Mouse (Mus musculus): ENCODE results near the gene Trp53tg5. TPM values are rescaled to one million over a fixed set of nuclear protein-coding genes. Genes with fewer than 3 reads are reported as not detected.

Trp53tg5 gene
- total RNA-seq, 2 experiments from 2014 or later = not detected

DNA sequence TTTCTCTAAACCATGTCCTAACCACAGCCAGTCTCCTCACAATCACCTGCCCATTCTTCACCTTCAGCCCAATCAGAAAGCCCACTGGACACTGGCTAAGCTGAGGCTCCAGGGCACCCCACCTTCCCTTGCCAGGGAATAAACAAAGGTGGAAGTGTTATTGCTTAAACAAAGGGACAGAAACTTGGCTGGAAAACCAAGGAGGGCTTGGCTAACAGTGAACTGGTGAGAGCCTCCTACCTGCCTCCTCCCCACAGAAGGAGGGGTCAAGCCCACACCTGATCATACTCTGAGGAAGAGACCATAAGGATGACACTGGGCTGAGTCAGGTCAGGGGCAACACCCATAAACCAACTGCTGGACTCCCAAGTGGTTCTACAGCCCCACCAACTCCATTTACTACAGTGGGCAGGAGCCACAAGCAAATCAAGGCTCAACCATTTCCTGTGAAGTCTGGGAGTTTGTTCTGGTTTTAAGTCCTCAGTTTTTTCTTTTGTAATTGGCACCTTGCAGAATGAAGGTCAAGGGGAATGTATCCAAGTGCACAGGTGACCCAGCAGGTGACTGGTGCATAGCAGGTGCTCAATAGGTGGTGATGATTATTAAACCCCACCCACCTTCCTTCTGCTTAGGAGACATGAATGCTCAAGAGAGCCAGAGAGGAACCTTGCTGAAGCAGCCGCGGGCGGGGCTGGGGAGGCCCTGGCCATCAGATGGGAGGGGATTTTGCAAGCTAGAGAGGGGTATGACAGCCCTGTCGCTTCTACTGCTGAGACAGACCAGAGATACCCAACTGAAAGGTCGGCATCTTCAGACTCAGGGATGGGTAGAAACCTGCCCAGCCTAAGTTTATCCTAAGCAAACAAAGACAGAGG lies 38.1 kb downstream of the Trp53tg5 start:
- no peak for DNase-seq (ENCODE audit: low spot score in 2 of 2)

DNA sequence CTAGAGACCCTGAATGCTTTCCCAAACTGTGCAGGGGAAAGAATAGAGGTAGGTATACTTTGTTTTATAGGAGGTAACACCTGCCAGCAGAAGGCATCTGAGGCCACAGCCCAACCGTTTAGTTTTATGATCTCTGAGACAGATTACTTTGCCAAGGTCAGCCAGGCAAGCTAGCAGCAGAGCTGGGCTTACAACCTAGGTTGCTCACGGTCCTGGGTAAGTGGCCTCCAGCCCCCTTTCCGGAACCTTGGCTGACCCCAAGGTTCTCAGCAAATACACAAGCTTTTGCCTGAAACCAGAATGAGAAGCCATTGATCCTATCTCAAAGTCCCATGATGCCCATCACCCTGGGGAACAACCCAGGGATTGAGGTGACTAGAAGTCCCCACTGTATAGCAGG lies 38.8 kb downstream of the Trp53tg5 start:
- no peak for DNase-seq (ENCODE audit: low spot score in 2 of 2)

DNA sequence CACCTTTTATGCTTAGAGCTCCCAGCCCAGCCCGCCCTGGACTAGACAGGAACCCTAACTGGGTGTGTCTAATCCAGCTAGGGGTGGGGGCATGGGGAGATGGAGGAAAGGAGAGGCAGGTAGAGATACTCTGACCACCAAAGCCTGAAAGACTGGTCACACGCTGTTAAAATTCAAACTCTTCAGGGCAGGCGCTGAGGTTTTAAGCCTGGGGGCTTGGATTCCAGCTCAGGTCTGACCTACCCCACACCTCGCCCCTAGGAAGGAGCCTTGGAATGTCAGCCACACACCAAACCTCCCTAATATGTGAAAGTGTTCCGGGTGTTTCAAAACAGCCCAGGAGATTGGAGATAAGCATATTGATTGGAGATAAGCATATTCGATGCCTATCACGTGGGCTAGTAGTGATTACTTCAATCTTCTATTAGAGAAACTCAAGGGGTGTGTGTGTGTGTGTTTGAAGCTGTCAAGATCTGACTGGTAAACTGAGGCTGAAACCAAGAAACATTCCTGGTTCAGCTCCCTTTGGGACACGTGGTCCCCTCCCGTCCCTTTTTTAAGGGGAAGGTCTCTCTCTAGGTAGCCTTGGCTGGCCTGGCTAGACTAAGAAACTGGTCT lies 40.1 kb downstream of the Trp53tg5 start:
- no peak for DNase-seq (ENCODE audit: low spot score in 2 of 2)

DNA sequence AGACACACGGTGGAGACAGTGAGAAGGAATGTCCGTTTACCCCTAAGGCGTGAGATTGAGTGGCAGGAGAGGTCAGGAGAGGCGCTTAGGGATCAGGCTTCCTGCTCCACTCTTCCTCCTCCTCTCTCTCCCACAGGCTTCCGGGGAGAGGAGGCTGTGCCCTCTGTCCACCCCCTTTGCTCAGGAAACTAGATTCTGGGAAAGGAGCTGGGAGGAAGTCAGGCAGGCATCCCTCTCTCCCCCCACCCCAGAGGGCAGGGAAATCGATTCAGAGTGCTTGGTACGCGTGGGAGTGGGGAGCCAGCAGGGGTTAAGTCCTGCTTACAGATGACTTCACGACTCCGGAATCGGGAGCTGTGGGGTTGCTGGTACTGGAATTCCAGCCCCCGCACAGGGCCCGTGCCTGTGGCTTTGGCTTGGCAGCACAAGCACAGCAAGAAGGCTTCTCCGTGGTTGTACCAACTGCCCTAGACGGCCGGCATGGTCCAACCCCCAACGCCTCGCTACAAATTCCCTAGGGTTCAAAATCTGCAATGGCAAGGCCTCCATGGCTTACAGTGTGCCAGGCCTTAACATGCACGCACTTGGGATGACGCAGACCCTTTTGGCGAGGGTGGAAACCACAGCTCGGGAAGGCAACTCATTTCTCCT lies 40.9 kb downstream of the Trp53tg5 start:
- no peak for DNase-seq (ENCODE audit: low spot score in 2 of 2)

DNA sequence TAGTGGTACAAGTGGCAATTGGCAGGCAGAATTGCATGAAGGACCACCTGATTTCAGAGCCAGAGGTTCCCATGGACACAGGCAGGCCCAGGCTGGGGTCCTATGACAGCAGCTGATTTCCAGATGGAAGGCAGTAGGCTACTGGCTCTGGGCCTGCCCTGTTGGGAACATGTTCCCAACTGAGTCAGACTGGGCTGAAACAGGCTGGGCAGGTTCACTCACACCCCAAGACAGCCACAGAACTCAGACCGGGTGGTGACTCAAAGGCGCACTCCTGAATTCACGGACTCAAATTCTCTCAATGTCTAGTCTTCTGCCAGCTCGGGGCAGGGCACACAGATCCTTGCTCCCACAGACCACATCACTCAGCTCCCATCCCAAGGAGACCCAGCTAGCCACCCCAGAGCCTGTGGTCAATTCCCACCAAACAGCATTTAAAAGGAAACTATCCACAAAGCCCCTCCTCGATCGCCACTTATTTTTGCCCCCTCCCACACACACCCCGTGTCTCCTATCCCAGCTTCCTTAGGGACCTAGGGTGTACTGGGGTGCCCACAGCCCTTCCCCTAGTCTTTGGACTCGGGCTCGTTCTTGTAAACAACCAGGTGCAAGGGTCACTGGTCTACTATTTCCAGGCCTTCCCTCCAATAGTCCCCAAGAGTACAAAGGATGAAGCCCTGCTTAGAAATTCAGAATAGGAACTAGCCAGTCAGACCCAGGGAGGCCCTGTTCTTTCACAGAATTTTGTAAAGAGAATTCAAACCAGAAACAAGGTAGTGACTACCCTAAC lies 41.7 kb downstream of the Trp53tg5 start:
- no peak for DNase-seq (ENCODE audit: low spot score in 2 of 2)

DNA sequence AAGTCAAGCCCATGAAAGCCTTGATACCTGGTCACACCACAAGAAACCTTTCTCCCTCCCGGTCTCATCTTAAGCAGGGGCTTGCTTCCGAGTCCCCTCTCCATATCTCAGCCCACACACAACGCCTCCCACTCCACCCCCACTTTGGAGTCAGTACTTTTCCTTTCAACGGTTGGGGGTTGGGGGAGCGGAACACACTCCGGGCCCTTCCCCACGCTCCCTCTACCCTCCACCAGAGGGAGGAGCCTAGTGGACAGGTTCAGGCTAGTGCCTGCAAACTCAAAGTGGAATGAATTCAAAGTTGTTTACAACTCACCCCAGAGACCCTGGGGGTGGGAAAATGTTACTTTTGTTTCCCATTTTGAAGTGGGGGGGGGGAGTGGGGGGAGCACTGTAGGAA lies 42.8 kb downstream of the Trp53tg5 start:
- DNase-seq (ENCODE audit: low spot score in 2 of 2) = no peak

DNA sequence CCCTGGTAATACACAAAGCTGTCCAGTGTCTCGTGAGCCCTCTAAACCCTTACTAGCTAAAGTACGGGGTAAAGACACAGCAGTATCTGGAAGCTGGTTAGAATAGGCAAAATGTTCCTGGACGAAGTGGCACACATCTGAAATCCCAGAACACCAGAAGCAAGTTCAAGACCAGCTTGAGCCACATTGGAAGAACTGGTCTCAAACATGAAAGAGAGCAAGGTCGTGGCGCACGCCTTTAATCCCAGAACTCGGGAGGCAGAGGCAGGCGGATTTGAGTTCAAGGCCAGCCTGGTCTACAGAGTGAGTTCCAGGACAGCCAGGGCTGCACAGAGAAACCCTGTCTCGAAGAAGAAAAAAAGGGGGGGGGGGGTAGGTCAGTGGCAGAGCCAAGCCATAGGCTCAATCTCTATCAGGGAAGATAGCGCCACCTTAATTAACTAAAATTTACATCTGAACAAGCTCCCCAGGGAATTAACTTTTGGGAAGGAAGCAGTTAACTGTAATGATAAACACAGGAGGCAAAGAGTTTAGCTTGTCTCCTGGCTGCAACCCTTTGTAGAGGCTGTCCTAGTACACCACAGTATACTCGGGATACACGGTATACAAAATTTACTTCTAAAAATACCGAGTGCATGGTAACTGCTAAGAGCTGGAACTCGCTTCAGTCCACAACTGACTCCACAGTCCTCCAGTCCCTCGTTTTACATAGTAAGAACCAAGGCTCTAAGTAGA lies 43.5 kb downstream of the Trp53tg5 start:
- DNase-seq (ENCODE audit: low spot score in 2 of 2) = no peak

DNA sequence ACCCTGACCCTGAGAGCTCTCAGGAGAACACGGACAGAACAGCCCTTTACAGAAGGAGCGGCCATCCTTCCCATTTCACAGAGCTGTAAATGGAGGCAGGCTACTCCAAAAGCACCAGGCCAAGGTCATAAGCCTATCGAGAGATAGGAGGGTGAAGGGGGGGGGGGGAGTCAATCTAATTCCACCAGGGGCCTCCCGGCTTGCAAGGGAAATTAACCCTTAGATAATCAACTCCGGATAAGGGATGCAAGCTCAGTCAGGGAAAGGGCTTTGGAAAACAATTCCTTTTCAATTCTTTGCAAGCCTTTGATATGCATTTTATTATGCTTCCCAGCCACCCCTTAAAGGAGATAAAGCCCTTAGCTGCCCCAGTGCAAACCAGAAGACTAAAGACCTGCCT lies 45.1 kb downstream of the Trp53tg5 start:
- no peak for DNase-seq (ENCODE audit: low spot score in 2 of 2)

DNA sequence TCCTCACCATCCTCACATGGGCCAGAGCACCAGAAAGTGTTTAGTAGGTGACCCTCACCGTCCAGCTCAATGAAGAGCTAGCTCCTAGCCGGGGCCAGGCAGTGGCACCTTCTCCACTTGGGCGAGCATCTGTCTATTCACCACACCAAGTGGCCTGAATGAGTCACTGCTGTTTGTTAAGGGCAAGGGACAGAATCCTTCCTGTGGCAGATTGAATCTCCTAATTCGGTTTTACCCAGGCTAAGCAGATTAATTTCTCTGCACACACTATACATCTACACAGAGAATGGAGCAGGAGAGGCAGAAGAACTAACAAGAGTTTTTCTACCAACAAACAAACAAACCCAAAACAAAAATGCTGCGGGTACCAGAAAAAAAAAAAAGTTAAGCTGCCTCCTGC lies 46.6 kb downstream of the Trp53tg5 start:
- no peak for DNase-seq (ENCODE audit: low spot score in 2 of 2)

DNA sequence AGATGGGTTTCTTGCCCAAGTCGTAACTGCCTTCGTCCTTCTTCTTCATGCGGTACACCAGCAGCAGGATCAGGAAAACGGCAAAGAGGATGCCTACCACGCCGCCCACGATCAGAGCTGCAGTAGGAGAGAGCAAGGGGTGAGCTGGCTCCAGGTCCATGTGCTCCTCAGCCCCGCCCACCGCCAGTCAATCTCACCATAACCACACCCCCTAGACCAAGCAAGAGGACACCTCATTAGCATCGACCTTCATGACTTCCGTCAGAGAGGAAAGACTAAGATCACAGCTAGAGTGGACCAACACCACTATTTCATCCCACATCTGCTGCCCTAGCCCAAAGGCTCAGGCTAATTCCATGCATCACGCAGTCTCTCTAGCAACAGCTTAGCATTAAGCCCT lies 47.4 kb downstream of the Trp53tg5 start:
- no peak for DNase-seq (ENCODE audit: low spot score in 2 of 2)

DNA sequence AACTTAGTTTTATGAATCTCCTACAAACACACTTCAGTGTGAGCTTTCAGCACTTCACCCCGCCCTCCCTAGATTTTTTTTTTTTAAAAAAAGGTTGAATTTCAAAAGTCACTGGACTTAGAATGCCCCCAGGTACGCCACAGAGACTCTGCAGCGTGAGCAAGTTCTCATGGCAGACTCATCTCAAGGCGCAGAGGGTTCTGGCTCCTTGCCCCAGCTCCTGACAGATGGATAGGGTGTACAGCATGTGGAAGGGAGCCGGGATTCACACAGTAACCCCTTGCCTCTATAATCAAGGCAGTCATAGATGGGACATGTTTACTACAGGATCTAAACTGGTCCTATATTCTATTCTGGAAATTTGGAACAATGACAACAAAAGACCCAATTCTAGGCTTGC lies 48.1 kb downstream of the Trp53tg5 start:
- DNase-seq (ENCODE audit: low spot score in 2 of 2) = no peak

DNA sequence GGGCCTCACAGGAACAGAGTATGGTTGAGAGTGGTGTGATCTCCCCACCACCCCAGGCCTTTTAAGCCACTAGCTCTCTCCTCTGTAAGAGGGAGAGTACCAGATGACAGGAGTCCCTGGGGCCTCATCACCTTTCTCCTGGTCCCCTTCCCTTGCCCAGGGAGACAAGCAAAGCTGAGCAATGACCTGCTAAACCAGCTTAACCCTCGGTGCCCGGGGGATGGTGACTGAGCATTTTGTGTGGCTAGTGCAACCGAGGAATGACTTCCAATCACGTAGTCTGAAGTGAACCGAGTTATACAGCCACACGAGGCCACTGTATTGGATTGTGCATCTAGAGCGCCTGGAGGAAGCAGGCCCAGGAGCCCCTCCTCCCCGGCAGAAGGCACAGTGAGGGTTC lies 49.1 kb downstream of the Trp53tg5 start:
- no peak for DNase-seq (ENCODE audit: low spot score in 2 of 2)

DNA sequence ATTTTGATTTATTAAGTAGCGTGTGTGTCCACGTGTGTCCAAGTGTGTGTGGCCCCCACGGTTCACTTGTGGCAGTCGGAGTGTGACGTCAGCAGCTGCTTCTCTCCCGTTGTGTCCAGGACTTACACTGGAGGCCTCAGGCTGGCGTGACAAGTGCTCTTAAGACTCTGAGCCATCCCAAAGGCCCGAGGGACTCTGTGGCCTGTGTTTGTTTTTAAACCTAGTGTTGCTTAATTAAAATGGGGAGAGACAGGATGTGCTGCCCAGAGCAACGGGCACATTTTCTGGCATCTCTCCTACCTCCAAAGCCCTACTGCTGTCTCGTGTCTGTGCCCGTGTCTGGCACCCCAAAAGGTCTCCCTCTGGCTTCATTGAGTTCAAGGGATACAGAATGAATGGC lies 50.1 kb downstream of the Trp53tg5 start:
- peak in 1 of 2 experiments; percentile 61 for DNase-seq (ENCODE audit: low spot score in 2 of 2)

DNA sequence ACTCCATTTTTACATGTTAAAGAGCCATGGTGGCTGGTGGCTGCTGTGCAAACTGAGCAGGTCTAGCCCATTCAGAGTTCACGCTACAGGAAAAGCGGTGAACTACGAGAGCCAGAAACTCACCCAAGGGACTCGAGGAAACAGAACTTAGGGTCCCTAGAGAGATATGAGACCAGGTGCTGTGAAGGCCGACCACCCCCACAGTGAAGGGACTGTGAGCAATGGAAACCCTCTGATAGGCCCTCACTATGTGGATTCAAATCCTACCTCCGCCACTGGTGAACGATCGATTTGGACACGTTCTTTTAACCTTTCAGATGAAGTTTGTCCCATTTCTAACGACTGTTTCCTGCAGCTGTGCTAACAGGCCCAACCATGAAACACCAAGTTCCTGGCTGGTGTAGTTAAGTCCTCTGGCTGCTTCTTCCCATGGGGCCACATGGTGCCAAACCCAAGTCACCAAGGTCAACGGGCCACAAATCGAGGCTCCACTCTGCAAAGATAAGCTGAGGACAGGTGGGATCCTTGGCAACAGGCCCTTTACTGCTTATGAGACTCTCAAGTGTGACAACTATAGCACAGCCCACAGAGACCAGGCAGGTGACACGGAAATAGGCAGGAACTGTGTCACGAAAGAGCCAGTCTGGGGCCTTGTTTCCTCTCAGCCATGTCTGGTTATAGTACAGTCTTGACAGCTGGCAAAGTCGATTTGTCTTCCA lies 50.7 kb downstream of the Trp53tg5 start:
- DNase-seq (ENCODE audit: low spot score in 2 of 2) = no peak

DNA sequence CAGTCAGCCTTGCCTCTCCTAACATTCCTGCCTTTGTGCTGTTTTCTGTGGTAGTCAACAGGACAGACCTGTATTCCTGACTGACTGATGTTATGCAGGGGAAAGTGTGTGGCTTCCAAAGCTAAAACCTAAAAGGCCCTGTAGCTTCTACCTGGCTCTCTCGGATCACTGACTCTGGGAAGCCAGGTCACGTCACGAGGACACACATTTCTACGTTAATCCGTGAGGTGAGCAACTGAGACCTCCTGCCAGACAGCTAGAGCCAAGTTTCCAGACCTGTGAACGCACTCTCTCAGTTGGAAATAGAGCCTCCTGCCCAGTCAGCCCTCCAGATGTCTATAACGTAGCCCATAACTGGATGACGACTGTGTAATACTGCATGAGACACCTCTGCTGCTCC lies 51.5 kb downstream of the Trp53tg5 start:
- no peak for DNase-seq (ENCODE audit: low spot score in 2 of 2)

DNA sequence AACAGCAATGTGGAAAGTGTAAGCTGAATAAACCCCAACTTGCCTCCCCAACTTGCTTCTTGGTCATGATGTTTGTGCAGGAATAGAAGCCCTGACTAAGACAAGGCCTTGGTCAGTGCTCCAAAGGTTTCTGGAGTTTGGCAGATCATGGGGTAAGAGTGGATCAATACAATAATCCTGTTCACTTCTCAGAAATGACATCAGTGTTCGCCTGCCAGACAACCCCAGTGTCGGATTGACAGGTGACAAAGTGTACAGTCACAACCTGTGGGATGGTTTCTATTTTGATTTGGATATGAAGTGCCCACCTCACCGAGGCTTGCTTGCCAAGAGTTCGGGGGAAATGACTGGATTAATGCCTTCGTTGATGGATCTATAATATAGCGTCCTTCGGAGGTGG lies 52.2 kb downstream of the Trp53tg5 start:
- no peak for DNase-seq (ENCODE audit: low spot score in 2 of 2)

All from layer of hippocampus, postnatal 14 days (tissue).